8 mouse cellular contexts compared by ENCODE assay signal in genomic region chr1:162738472-162738871, GRCm38 (mm10). TPM values are rescaled to one million over a fixed set of nuclear protein-coding genes. Genes with fewer than 3 reads are reported as not detected.
DNase-seq lines count a peak whose midpoint lies in the region; ATAC-seq lines count a peak whose summit lies in the region.

No protein-coding gene starts in this region.

- no peak for DNase-seq in heart, postnatal 25 days (ENCODE audit: low spot score)
- peak; percentile 28 for DNase-seq in T-cell, adult 2 months (ENCODE audit: low spot score)
- no peak for DNase-seq in intestine, embryonic 14.5 days (ENCODE audit: low spot score)
- DNase-seq in midbrain, embryonic 11.5 days (ENCODE audit: low spot score, missing footprints), result peak; percentile 69
- DNase-seq in thymus, adult 18-20 months, result no peak
- DNase-seq in layer of hippocampus, adult 9-10 months (ENCODE audit: low spot score), result no peak

- no peak overlapping the region for H3K27ac ChIP-seq in heart, embryonic 11.5 days (ENCODE audit: low read depth, low read length)
- no peak overlapping the region for H3K27ac ChIP-seq in intestine, embryonic 14.5 days (ENCODE audit: low read depth)
- H3K27ac ChIP-seq in midbrain, embryonic 11.5 days (ENCODE audit: low read depth, low read length), result no peak overlapping the region

- H3K4me2 ChIP-seq in heart, embryonic 11.5 days, result peak overlapping the region; percentile 88
- H3K4me2 ChIP-seq in intestine, embryonic 14.5 days (ENCODE audit: low read length), result peak overlapping the region; percentile 94
- H3K4me2 ChIP-seq in midbrain, embryonic 11.5 days, result peak overlapping the region; percentile 85

- peak overlapping the region; percentile 96 for H3K9ac ChIP-seq in heart, embryonic 11.5 days (ENCODE audit: low read depth, low read length)
- H3K9ac ChIP-seq in intestine, embryonic 14.5 days (ENCODE audit: low read length), result peak overlapping the region; percentile 98
- peak overlapping the region; percentile 99; the same call in 1 of the 2 replicates for H3K9ac ChIP-seq in midbrain, embryonic 11.5 days (ENCODE audit: low read length)

- no peaks in the 10 kb centered on the region for H3K9me3 ChIP-seq in heart, embryonic 11.5 days (replicated peaks; ENCODE audit: control insufficient read depth, low read length)
- H3K9me3 ChIP-seq in intestine, embryonic 14.5 days (ENCODE audit: control insufficient read depth, low read length), result no peaks in the 10 kb centered on the region
- H3K9me3 ChIP-seq in midbrain, embryonic 11.5 days (ENCODE audit: control insufficient read depth, low read length), result no peaks in the 10 kb centered on the region

- ATAC-seq in heart, embryonic 11.5 days (replicated peaks; ENCODE audit: insufficient number of reproducible peaks, low FRiP score, low TSS enrichment), result no peak
- no peak for ATAC-seq in intestine, embryonic 14.5 days (replicated peaks; ENCODE audit: low FRiP score, low TSS enrichment, low read depth)
- no peak for ATAC-seq in midbrain, embryonic 11.5 days (ENCODE audit: low FRiP score)
- ATAC-seq in inflammation-experienced regulatory T-cells, adult 6 months, result no peak

- peaks cover 16% of the 10 kb centered on the region for H3K4me1 ChIP-seq in heart, embryonic 11.5 days (ENCODE audit: control insufficient read depth, insufficient read depth, low read length)
- H3K4me1 ChIP-seq in intestine, embryonic 14.5 days (replicated peaks; ENCODE audit: control insufficient read depth, insufficient read depth, low read length), result peaks cover 18% of the 10 kb centered on the region
- H3K4me1 ChIP-seq in midbrain, embryonic 11.5 days (ENCODE audit: control insufficient read depth, insufficient read depth, low read length), result peaks cover 9% of the 10 kb centered on the region

- no peaks in the 10 kb centered on the region for H3K27me3 ChIP-seq in heart, embryonic 11.5 days (ENCODE audit: control insufficient read depth, insufficient read depth, low read length)
- H3K27me3 ChIP-seq in intestine, embryonic 14.5 days (replicated peaks; ENCODE audit: control insufficient read depth, insufficient read depth, low read length), result no peaks in the 10 kb centered on the region
- no peaks in the 10 kb centered on the region for H3K27me3 ChIP-seq in midbrain, embryonic 11.5 days (ENCODE audit: control insufficient read depth, insufficient read depth, low read length)

- 34% methylated on average over 2 of the region's 2 CpGs for WGBS in heart, embryonic 11.5 days (ENCODE audit: insufficient replicate concordance)
- 10% methylated on average over 2 of the region's 2 CpGs for WGBS in intestine, embryonic 14.5 days
- WGBS in midbrain, embryonic 11.5 days, result 67% methylated on average over 2 of the region's 2 CpGs

- peak overlapping the region; percentile 82 for H3K4me3 ChIP-seq in heart, embryonic 11.5 days (ENCODE audit: low read depth, low read length)
- H3K4me3 ChIP-seq in intestine, embryonic 14.5 days (ENCODE audit: low read depth, low read length), result peak overlapping the region; percentile 97
- H3K4me3 ChIP-seq in midbrain, embryonic 11.5 days (ENCODE audit: low read depth, low read length), result peak overlapping the region; percentile 99

- intact Hi-C loops in heart, postnatal 25 days (cut with DNase I), result no loop called here

- H3K36me3 ChIP-seq in heart, embryonic 11.5 days (ENCODE audit: control insufficient read depth, insufficient read depth, low read length), result no peaks in the 10 kb centered on the region
- 0 out of 2 replicates have a peak, but pooled peaks cover 5% of the 10 kb centered on the region for H3K36me3 ChIP-seq in intestine, embryonic 14.5 days (ENCODE audit: control insufficient read depth, insufficient read depth, low read length)
- H3K36me3 ChIP-seq in midbrain, embryonic 11.5 days (ENCODE audit: control insufficient read depth, insufficient read depth, low read length), result no peaks in the 10 kb centered on the region

RNA-seq across cellular contexts. Expression of gene Prrc2c, which starts 1.9 kb away (rescaled TPM):
- polyA plus RNA-seq in heart, embryonic 11.5 days (2014; fragmentation: Nextera tagmentation; extraction: Ambion mirVana), result 84.2 and 109 TPM in 2 replicates
- 10 to 100 TPM; 74.4 to 83.8 TPM for total RNA-seq in heart, postnatal 25 days (2021)
- polyA plus RNA-seq in intestine, embryonic 14.5 days (2014; fragmentation: Nextera tagmentation; extraction: Ambion mirVana), result 162 and 171 TPM in 2 replicates
- polyA plus RNA-seq in midbrain, embryonic 11.5 days (2014; fragmentation: Nextera tagmentation; extraction: Ambion mirVana), result 151 and 163 TPM in 2 replicates
- 100 to 1,000 TPM; 214 to 351 (median 255) TPM for polyA plus RNA-seq in inflammation-experienced regulatory T-cells, adult 6 months (2017; shearing (Covaris generic))

Comparison
In these comparisons a context has a peak if more than half of its experiments do, and no peak if none do; other contexts are left out.
1. DNase-seq: peak in T-cell, adult 2 months (single experiment) and midbrain, embryonic 11.5 days (single experiment); none in heart, postnatal 25 days (single experiment), intestine, embryonic 14.5 days (single experiment), thymus, adult 18-20 months (0 of 2) and layer of hippocampus, adult 9-10 months (single experiment).
2. Peak in every context shown above with its lines, with median percentiles within 50 percentile points of each other: H3K4me2 ChIP-seq, H3K4me3 ChIP-seq and H3K9ac ChIP-seq.